Mouse (Mus musculus) left cerebral cortex, postnatal 14 days (tissue): ENCODE results near the gene Gm30083. TPM values are rescaled to one million over a fixed set of nuclear protein-coding genes. Genes with fewer than 3 reads are reported as not detected.

Experiments
- DNase-seq, 2 experiments: peaks; one replicate each; pipeline ENCODE4 v3.0.0; 2021 to 2022; ENCODE audit warnings: low spot score in 2 of 2, mixed read lengths in 1 of 2
- intact Hi-C: fragments of 180-260 bp; cut with DNase I; formaldehyde crosslinking; loops from one replicate; pipeline ENCODE4 v1.15.1; 2025
- total RNA-seq, 2 experiments: library from RNA; stranded (reverse); gene quantifications; 2 replicates each; pipeline ENCODE4 v1.2.3; 2021

Gm30083 gene
- total RNA-seq, 2 experiments from 2014 or later = not detected

- intact Hi-C loops = loop anchor here (10.0 kb wide), 1 partner anchor 232 kb away; the partner anchor contains the start of gene Gprin2
- no peak for DNase-seq
These were observed 42.3 kb downstream of the Gm30083 start for GRCm38 (mm10) chr14:33972679-33973078.

DNA sequence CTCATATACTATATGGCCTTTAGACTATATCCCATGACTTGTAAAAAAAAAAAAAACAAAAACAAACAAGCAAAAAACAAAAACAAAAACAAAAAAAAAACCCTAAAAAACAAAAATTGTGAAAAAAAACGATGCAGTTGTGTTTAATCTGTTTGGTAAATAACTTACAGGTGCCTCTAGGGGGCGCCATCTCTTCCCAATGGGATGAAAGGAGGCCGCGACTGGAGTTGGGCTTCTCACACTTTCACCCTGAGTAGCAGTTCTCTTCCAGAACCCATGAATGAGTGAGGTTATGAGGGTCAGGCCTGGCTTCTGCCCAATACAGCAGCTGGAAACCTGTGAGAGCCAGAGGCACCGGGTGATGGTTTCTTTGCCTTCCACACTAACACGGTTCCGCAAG is 49.3 kb downstream of the Gm30083 start:
- intact Hi-C loops = no loop called here
- no peak for DNase-seq

DNA sequence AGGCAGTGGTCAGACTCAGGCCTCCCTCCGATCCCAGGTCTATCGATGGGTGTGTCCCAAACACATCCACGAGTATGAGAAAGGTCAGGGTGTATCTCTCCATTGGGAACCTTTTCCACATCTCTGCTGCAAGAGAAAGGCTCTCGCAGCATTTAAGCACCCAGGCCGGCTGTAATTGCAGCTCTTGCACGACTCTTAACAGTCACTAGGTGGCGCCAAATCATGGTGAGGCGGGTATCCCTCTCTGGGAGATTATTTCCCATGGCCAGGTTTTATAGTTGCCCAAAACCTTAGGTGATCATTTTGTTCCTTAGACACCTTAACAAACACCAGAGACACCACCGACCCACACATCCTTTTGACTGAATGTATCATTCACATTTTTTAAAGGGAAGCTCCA is 55.6 kb downstream of the Gm30083 start:
- DNase-seq = peak; percentile 61 to 67
- intact Hi-C loops = loop anchor here (5.0 kb wide), 1 partner anchor 108 kb away; no protein-coding TSS in a partner anchor

DNA sequence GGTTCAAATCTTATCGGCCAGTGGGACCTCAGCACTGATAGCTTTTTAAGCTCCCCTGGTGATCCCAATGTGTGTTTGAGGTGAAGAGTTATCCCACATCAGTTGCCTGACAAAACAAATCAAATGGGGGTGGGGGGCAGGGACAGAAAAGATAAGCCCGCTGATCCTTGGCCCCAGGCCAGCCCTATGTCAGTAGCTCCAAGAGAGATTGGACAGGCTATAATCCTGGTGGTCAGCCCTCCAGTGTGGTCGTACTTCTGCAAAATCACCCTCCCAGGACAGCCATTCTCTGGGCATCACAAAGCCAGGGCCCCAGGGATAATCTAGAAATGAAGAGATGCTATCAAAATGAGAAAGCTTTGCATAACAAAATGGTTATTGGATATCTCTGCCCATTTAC is 56.1 kb downstream of the Gm30083 start:
- DNase-seq = no peak
- intact Hi-C loops = loop anchor here (5.0 kb wide), 1 partner anchor 108 kb away; no protein-coding TSS in a partner anchor

- no peak for DNase-seq
These were observed 56.8 kb downstream of the Gm30083 start for GRCm38 (mm10) chr14:33958186-33958585.

GRCm38 (mm10) chr14:33956055-33956454 is 58.9 kb downstream of the Gm30083 start:
- DNase-seq = no peak

More at GRCm38 (mm10) chr14:33958186-33958585, 56.8 kb downstream of the Gm30083 start:
- intact Hi-C loops = loop anchor here (5.0 kb wide), 1 partner anchor 109 kb away; no protein-coding TSS in a partner anchor

DNA sequence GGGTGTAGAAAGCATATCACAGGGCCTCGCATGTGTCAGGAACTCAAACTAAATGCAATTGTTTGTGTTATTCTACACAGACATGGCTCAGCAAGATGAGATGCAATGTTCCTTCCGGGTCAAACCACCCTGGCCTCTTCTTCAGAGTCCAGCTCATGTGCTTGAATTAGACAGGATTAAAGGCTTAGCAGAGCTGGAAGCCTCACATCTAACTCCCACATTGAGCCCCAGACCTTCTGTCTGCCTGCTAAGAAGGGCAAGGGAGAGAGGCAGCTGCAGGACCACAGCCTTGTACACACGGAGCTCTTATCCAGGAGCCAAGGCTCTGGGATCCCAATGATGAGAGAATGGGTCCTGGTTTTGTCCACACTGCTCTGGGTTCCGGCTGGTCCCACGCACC is 61.2 kb downstream of the Gm30083 start, which contains the start of gene Rbp3:
TSS of gene Rbp3 (plus strand) at position 243 of the 400 bp plus-strand sequence.
- no peak for DNase-seq
- intact Hi-C loops = no loop called here

More at GRCm38 (mm10) chr14:33956055-33956454, 58.9 kb downstream of the Gm30083 start:
- intact Hi-C loops = loop anchor here (5.0 kb wide), 1 partner anchor 111 kb away; no protein-coding TSS in a partner anchor

DNA sequence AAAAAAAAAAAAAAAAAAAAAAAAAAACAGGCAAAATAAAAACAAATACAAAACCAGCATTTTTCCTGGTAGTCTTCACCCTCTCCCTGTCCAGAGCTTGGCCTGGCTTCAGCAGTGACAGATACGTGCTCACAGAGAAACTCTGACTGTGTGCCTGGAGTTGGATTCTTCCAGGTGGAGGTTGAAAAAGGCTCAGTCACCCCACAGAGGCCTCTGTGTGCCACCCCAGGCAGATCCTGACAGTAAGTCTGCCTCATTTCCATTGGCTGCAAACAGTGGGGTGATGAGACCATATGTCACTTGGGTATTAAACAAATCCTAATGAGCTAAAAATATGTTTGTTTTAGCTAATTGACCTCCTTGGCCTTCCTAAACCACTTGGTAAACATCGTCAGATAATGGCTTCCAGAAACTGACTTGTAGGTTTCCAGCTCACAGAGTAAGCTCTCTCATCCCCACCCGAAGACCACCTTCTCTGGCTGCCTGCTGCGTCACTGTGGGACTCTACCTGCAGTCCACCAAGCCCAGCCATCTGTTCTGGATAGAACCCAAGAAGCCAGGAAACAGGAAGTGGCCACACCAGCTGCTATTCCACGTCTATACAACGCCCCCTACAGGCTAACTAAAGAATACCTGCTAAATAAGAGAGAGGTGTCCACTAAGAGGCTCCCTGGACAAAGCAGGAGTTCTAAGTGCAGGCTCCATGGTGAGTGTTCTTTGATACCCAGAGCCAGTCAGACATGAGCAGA is 62.6 kb downstream of the Gm30083 start:
- intact Hi-C loops = no loop called here
- DNase-seq = no peak

DNA sequence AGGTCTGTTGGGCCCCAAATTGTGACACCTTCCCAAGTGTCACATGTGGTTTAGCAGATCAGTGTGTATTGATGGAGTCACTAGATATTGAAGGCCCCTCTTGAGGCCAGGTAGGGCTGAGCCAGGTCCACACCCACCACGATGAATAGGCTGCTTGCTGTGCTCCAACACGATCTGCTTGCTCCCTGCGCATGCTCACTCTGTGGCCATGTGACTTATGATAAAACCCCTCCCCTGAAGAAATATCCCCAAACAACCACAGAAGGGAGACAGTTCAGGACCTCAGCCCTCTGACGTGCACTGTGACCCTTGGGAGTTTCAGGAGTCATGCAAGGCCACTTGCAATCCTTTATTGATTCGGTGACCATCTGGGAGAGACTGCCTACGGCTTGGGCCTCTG is 68.9 kb downstream of the Gm30083 start:
- intact Hi-C loops = no loop called here
- DNase-seq = no peak

GRCm38 (mm10) chr14:33942222-33942621 is 72.8 kb downstream of the Gm30083 start:
- intact Hi-C loops = no loop called here
- no peak for DNase-seq

DNA sequence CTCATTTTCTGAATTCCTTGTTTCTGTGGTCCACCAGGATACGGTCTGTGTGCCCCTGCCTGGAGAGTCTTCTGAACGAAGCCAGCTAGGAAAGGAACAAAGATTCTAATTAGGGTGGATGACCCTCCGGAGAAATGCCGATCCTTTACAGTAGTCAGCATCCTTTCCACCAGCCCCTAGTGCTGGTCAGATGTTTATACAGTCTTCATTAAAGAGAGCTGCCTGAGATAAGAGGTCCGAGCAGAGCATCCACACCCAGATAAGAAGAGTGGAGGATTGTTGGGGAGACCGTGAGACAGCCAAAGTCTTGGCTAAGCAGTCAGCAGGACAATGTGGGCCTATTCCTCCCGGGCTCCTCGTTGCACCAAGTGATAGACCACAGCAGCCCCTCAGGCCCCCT is 74.2 kb downstream of the Gm30083 start, which contains the start of gene Gdf2:
TSS of gene Gdf2 (plus strand) at position 301 of the 400 bp plus-strand sequence.
- no peak for DNase-seq
- intact Hi-C loops = no loop called here

DNA sequence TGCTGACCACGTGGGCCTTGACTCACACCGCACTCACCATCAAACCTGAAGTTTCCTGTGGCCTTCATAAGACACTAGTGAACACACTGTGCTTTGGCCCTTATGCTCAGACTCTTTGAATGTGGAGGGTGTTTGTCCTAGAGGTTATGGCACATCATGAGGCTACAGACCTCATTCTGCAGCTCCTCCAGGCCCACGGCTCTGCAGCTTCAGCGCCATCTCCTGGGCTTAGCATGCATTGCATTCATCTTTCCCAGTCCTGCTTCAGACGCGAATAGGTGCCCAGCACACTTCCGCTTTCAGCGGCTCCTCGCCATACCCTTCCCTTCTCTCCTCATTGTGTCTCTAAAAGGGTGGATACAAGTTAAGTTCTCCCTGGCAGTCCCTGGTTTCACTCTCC is 75.9 kb downstream of the Gm30083 start:
- intact Hi-C loops = no loop called here
- peak; percentile 80 to 82 for DNase-seq

Other genes with a start within 250 kb of the Gm30083 start
- gene Gdf10, start 91.6 kb downstream of the Gm30083 start, total RNA-seq = 1 to 10 TPM; 5.4 to 5.6 TPM
- gene Gdf2, start 74.1 kb downstream of the Gm30083 start, total RNA-seq = not detected
- gene Rbp3, start 61.2 kb downstream of the Gm30083 start, total RNA-seq = not detected
- gene Zfp488, start 36.4 kb downstream of the Gm30083 start, total RNA-seq = 1 to 10 TPM; 4.8 to 5.9 TPM
- not detected for gene Gm5460, start 1.6 kb upstream of the Gm30083 start, total RNA-seq
- not detected for gene Antxrl, start 37.5 kb upstream of the Gm30083 start, total RNA-seq
- gene Anxa8, start 70.8 kb upstream of the Gm30083 start, total RNA-seq = under 1 TPM; 0.76 to 0.97 TPM
- not detected for gene A630023A22Rik, start 87.6 kb upstream of the Gm30083 start, total RNA-seq
- not detected for gene Npy4r, start 137.3 kb upstream of the Gm30083 start, total RNA-seq
- 1 to 10 TPM; 1.7 to 2.7 TPM for gene Gprin2, start 186.5 kb upstream of the Gm30083 start, total RNA-seq
- 1 to 10 TPM in 1 of 2 experiments, under 1 TPM in 1; 0.83 to 1.4 TPM for gene Syt15, start 204.4 kb upstream of the Gm30083 start, total RNA-seq